Mouse (Mus musculus) midbrain, postnatal 0 days (tissue): ENCODE results near the gene Eif5b. TPM values are rescaled to one million over a fixed set of nuclear protein-coding genes. Genes with fewer than 3 reads are reported as not detected.

Experiments
- ATAC-seq: fragments of 200-750 bp; cut with Nextera tagmentation; 2 replicates; pipeline ENCODE4 v1.8.0; 2017; ENCODE audit warnings: moderate number of reproducible peaks, mild to moderate bottlenecking, moderate TSS enrichment, moderate library complexity; ENCODE audit not compliant: low FRiP score
- DNase-seq: peaks from one replicate; pipeline ENCODE4 v3.0.0-alpha.2; 2015; ENCODE audit warnings: low spot score
- H3K27ac ChIP-seq: fragments of 300-500 bp; sonication (generic); 2 replicates; pipeline ENCODE4 v1.5.1; 2014; ENCODE audit warnings: low read depth, mild to moderate bottlenecking, low read length, mixed read lengths
- H3K27me3 ChIP-seq: fragments of 300-500 bp; sonication (generic); 2 replicates; pipeline ENCODE4 v1.6.1; 2014; ENCODE audit warnings: low read length, control low read depth, mixed read lengths; ENCODE audit not compliant: insufficient read depth
- H3K36me3 ChIP-seq: fragments of 300-500 bp; sonication (generic); 2 replicates; pipeline ENCODE4 v1.6.1; 2014; ENCODE audit warnings: low read length, control low read depth, mixed read lengths; ENCODE audit not compliant: insufficient read depth
- H3K4me1 ChIP-seq: fragments of 300-500 bp; sonication (generic); 2 replicates; pipeline ENCODE4 v1.6.1; 2014; ENCODE audit warnings: mild to moderate bottlenecking, control low read depth, antibody characterized with exemption, low read length, mixed read lengths; ENCODE audit not compliant: insufficient read depth
- H3K4me2 ChIP-seq: fragments of 300-500 bp; sonication (generic); 2 replicates; pipeline ENCODE4 v1.6.1; 2014; ENCODE audit warnings: low read depth, mild to moderate bottlenecking, low read length, mixed read lengths; ENCODE audit not compliant: poor library complexity, severe bottlenecking
- H3K4me3 ChIP-seq: fragments of 300-500 bp; sonication (generic); 2 replicates; pipeline ENCODE4 v1.5.1; 2014; ENCODE audit warnings: low read depth, mild to moderate bottlenecking, low read length, moderate library complexity
- H3K9ac ChIP-seq: fragments of 300-500 bp; sonication (generic); replicated peaks from 2 replicates; pipeline ENCODE4 v1.6.1; 2014; ENCODE audit warnings: mild to moderate bottlenecking, low read length, moderate library complexity, mixed read lengths; ENCODE audit not compliant: poor library complexity, severe bottlenecking
- H3K9me3 ChIP-seq: fragments of 300-500 bp; sonication (generic); 2 replicates; pipeline ENCODE4 v1.6.1; 2016; ENCODE audit warnings: low read length, control low read depth
- CTCF ChIP-seq: IDR thresholded peaks from 2 replicates; pipeline ENCODE4 v1.5.1; 2016; ENCODE audit warnings: antibody characterized with exemption, mild to moderate bottlenecking
- WGBS: fragments of 180-500 bp; shearing (Covaris S2); extraction: QIAGEN DNeasy Blood & Tissue Kit; methylation state at CpG from one replicate; pipeline ENCODE4 v1.1.7; 2014; 5-methylcytosine and 5-hydroxymethylcytosine counted together
- polyA plus RNA-seq: library from polyadenylated mRNA; unstranded; fragments of >200 nt; fragmentation: Nextera tagmentation; extraction: Ambion mirVana; gene quantifications from 2 replicates; pipeline ENCODE4 v1.2.1, GENCODE M21; 2015
- total RNA-seq: library from RNA; depleted of rRNA; stranded (reverse); fragments of >200 nt; gene quantifications from 2 replicates; pipeline ENCODE4 v1.2.3, GENCODE M21; 2014

Eif5b gene
- total and polyA plus RNA-seq, 2 experiments from 2014 or later: 6.6 to 19.6 TPM

GRCm38 (mm10) chr1:37998371-37999199 lies 775 bp downstream of the Eif5b start:
- ATAC-seq (peak; percentile 4; the same call in 1 of the 2 replicates), DNase-seq (no peak)
- Histone ChIP-seq H3K9me3 (no peaks in the 10 kb centered on the region), H3K27ac (peak overlapping the region; percentile 94), H3K9ac (peak overlapping the region; percentile 91), H3K27me3 (no peaks in the 10 kb centered on the region), H3K36me3 (peaks cover 16% of the 10 kb centered on the region; the same call in 1 of the 2 replicates), H3K4me2 (peak overlapping the region; percentile 75), H3K4me1 (peaks cover 13% of the 10 kb centered on the region), H3K4me3 (peak overlapping the region; percentile 81)
- 4% methylated on average over 33 of the region's 47 CpGs for WGBS
- TF ChIP-seq CTCF: no peak

GRCm38 (mm10) chr1:37999552-37999951 lies 1.7 kb downstream of the Eif5b start:
- no peak for TF ChIP-seq CTCF
- Histone ChIP-seq H3K9me3 (no peaks in the 10 kb centered on the region), H3K36me3 (peaks cover 9% of the 10 kb centered on the region; the same call in 1 of the 2 replicates), H3K9ac (no peak overlapping the region), H3K4me1 (peaks cover 13% of the 10 kb centered on the region), H3K4me3 (no peak overlapping the region), H3K4me2 (peak overlapping the region; percentile 75), H3K27me3 (no peaks in the 10 kb centered on the region), H3K27ac (no peak overlapping the region)
- DNase-seq: no peak
- 79% methylated on average over 3 of the region's 3 CpGs for WGBS
- no peak for ATAC-seq

GRCm38 (mm10) chr1:38000844-38001243 lies 3.0 kb downstream of the Eif5b start:
- no peak overlapping the region for H3K27ac ChIP-seq
- no peak for ATAC-seq

GRCm38 (mm10) chr1:38001956-38002355 lies 4.1 kb downstream of the Eif5b start:
- ATAC-seq: no peak
- Histone ChIP-seq H3K9ac (no peak overlapping the region), H3K4me3 (no peak overlapping the region), H3K36me3 (no peaks in the 10 kb centered on the region), H3K9me3 (no peaks in the 10 kb centered on the region), H3K27ac (no peak overlapping the region), H3K27me3 (no peaks in the 10 kb centered on the region), H3K4me2 (no peak overlapping the region), H3K4me1 (peaks cover 8% of the 10 kb centered on the region; the same call in 1 of the 2 replicates)
- 96% methylated on average over 9 of the region's 9 CpGs for WGBS
- no peak for TF ChIP-seq CTCF
- no peak for DNase-seq

More at GRCm38 (mm10) chr1:38000844-38001243, 3.0 kb downstream of the Eif5b start:
- no peak overlapping the region for H3K4me3 ChIP-seq
- H3K4me2 ChIP-seq: no peak overlapping the region
- no peak for DNase-seq
- H3K9ac ChIP-seq: no peak overlapping the region
- no peaks in the 10 kb centered on the region for H3K9me3 ChIP-seq
- TF ChIP-seq CTCF: no peak
- 95% methylated on average over 8 of the region's 8 CpGs for WGBS
- H3K36me3 ChIP-seq: no peaks in the 10 kb centered on the region
- H3K4me1 ChIP-seq: peaks cover 12% of the 10 kb centered on the region
- H3K27me3 ChIP-seq: no peaks in the 10 kb centered on the region

GRCm38 (mm10) chr1:38003046-38003445 lies 5.2 kb downstream of the Eif5b start:
- TF ChIP-seq CTCF: no peak
- DNase-seq (no peak), ATAC-seq (no peak)
- Histone ChIP-seq H3K4me3 (no peak overlapping the region), H3K9ac (no peak overlapping the region), H3K27ac (no peak overlapping the region), H3K4me2 (no peak overlapping the region), H3K36me3 (no peaks in the 10 kb centered on the region), H3K9me3 (no peaks in the 10 kb centered on the region), H3K4me1 (peaks cover 8% of the 10 kb centered on the region; the same call in 1 of the 2 replicates), H3K27me3 (no peaks in the 10 kb centered on the region)
- 92% methylated on average over 3 of the region's 3 CpGs for WGBS

GRCm38 (mm10) chr1:38006741-38007140 lies 8.9 kb downstream of the Eif5b start:
- Histone ChIP-seq H3K4me2 (no peak overlapping the region), H3K36me3 (no peaks in the 10 kb centered on the region), H3K9me3 (no peaks in the 10 kb centered on the region), H3K27me3 (no peaks in the 10 kb centered on the region), H3K27ac (no peak overlapping the region), H3K9ac (no peak overlapping the region), H3K4me1 (no peaks in the 10 kb centered on the region), H3K4me3 (no peak overlapping the region)
- ATAC-seq: no peak
- WGBS: 76% methylated on average over 3 of the region's 3 CpGs
- no peak for DNase-seq
- TF ChIP-seq CTCF: no peak
